Mouse (Mus musculus): ENCODE results near the gene Vmn1r3.
"Not testable (repeated sequence)": the region's sequence is repeated elsewhere in the genome, so short reads cannot be mapped to it uniquely, and the experiment has no call there.

Vmn1r3 gene

GRCm38 (mm10) chr4:3185258-3185657, at the start of gene Vmn1r3:
Gene Vmn1r3 (minus strand): TSS chr4:3185358.
- DNase-seq (ENCODE audit: low spot score) = not testable (repeated sequence)

DNA sequence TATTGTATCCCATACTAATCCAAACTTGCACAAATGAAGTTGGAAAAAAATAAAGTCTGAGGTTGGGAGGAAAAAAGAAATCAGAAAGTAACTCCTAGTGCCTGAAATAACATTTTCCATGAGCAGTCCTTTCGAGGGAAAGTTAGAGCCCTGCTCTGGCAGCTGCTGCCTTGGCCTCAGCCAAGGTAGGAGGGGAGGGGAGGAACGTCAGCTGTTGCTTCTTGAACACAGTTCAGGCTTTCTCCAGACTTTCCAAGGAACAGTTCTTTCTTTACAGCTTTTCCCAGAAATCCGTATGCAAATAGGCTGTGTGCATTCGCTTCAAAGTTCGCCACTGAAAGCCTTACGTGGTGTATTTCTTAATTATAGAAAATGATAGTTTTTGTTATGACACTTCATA, 46.9 kb upstream of the Vmn1r3 start:
- no peak for DNase-seq (ENCODE audit: low spot score)

DNA sequence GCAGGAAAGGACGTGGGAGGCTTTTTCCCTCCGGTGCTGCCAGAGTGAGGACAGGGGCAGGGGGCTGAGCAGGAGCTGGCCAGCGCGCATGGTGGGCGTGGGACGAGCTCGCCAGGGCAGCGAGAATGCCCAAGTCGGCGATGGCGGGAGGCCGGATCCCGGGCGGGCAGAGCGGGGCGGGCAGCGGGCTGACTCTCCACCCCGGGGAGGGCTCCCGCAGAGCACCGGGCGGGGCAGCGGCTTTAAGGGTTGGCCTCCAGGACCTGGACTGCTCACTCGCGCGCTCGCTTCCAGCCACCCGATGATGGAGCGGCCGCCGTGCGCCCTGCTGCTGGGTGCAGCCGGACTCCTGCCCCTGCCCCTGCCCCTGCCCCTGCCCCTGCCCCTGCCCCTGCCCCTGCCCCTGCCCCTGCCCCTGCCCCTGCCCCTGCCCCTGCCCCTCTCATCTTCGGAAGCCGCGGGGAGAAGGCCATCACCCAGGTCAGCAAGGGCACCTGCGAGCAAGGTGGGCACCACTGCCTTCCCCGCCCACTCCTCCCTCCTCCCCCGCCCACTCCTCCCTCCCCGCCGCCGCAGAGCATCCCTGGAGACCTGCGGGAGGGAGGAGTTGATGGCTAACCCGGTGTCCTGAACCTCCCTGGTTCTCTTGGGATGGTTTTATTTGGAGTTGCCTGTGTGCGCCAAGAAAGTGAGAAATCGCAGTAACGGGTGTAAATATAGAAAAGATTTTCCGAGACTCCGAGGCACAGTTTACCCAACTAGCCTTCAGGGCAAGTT, 45.9 kb upstream of the Vmn1r3 start:
- DNase-seq (ENCODE audit: low spot score) = no peak

DNA sequence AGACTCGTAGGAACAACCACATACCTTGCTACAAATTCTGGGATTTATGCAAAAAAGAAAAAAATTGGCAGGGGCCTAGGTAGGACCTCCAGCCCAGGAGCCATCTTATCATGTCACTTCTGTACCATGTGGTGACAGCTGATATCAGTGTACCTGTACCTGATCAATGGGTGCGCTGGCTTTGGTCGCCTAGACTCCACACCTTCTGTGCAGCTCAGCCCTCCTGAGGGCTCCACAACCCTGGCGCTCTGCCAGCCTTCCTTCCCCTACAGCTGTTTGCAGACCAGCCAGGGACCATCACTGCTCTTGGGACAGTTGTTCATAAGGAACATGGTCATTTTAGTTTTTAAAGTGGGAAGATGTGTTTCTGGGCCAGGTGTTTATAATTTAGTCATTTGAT, 44.4 kb upstream of the Vmn1r3 start:
- DNase-seq (ENCODE audit: low spot score) = no peak

- no peak for DNase-seq (ENCODE audit: low spot score)
These were observed 43.3 kb upstream of the Vmn1r3 start for GRCm38 (mm10) chr4:3228476-3228875.

GRCm38 (mm10) chr4:3227751-3228150, 42.6 kb upstream of the Vmn1r3 start:
- peak; percentile 74 for DNase-seq (ENCODE audit: low spot score)

DNA sequence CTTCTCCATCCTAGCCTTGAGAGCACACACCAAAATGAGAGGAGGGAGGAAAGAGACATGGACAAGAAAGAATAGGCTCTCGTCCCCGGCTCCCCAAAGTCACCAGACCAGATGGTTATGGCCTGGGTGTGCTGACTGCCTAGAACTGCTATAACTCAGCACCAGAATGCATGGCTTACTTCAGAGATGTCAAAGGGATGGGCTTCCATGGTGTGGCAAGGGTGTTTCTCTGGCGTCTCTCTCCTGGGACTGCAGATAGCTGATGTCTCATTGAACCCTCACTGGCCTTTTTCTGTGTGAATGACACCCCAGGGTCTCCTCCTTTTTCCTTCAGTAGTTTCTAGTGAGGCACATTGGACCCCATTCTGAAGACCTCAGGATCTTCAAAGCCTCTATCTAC, 41.3 kb upstream of the Vmn1r3 start:
- no peak for DNase-seq (ENCODE audit: low spot score)

DNA sequence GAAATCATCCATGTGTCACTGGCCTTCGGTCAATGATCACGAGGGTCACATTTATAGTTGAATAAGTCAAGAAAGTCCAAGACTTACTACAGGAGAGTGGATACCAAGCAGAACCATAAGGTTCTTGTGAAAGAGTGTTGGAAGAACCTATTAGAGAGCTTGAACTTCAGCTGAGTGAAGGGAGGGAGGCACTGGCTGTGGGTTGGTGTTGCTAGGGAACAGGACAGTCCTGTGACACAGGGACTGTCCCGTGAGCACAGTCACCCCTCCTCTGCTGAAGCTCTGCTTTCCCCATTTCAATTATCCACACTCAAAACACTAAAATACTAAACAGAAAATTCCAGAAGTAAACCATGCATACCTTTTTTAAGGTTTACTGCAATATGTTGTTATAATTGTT, 40.3 kb upstream of the Vmn1r3 start:
- DNase-seq (ENCODE audit: low spot score) = not testable (repeated sequence)

DNA sequence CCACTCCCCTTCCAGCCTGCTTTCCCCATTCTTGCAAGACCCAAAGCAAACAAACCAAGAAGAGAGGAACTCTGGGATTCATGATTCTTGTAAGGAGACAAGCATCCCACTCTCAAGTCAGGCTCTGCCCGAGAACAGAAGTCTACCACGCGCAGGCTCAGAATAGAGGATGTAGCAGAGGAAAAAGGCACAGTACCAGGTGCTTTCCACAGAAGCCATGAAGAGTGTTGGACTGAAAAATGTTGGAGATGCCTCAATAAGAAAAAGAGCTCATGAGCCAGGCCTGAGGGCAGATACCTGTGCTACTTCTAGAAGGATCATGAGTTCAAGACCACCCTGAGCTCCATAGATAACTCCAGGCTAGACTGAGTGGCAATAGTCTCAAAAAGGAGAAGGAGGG, 39.7 kb upstream of the Vmn1r3 start:
- DNase-seq (ENCODE audit: low spot score) = not testable (repeated sequence)

- not testable (repeated sequence) for DNase-seq (ENCODE audit: low spot score)
These were observed 38.5 kb upstream of the Vmn1r3 start for GRCm38 (mm10) chr4:3223483-3224209.

DNA sequence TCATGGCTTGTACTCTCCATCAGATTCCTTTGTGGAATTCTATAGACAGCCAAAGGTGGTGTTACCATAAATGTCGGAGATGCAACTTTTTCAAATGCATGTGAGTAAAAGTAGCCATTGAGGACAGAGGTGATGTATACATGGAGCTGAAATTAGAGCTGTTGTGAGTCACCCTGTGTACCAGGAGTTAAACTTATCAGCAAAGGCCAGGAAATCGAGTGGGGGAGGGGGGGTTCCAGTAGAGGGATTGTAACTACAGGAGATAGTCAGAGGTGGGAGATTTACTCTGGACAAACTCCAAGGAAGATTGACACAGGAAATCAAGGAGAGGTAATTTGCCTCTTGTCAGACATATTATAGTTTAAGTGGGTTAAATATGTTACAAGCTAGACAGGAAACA, 31.2 kb upstream of the Vmn1r3 start:
- not testable (repeated sequence) for DNase-seq (ENCODE audit: low spot score)

DNA sequence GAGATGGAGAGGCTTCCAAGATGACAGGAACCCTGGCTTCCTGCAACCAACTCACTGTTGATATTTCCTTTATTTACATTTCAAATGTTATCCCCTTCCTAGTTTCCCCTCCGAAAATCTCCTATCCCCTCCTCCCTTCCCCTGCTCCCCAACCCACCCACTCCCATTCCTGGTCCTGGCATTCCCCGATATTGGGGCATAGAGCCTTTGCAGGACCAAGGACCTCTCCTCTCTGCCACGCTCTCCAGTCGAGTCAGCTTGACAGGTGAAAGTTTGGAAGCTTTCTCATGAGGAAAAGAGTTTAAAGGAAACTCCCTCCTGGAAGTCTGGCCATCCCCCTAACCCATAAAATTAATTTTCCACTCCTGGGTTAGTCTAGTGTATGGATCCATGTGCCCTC, 28.2 kb upstream of the Vmn1r3 start:
- DNase-seq (ENCODE audit: low spot score) = not testable (repeated sequence)

GRCm38 (mm10) chr4:3209643-3210217, 24.6 kb upstream of the Vmn1r3 start:
- DNase-seq (ENCODE audit: low spot score) = not testable (repeated sequence)

- DNase-seq (ENCODE audit: low spot score) = not testable (repeated sequence)
These were observed 8.2 kb downstream of the Vmn1r3 start for GRCm38 (mm10) chr4:3176746-3177490.

DNA sequence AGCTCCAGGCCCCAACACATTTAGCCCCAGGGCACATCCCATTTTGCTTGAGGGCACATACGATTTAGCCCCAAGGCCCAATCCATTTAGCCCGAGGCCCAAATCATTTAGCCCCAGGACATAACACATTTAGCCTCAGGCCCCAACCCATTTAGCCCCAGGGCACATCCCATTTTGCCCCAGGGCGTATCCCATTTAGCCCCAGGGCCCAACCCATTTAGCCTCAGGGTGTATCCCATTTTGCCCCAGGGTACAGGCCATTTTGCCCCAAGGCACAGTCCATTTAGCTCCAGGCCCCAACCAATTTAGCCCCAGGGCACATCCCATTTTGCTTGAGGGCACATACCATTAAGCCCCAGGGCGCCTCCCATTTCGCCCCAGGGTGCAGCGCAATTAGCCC, 9.0 kb downstream of the Vmn1r3 start:
- not testable (repeated sequence) for DNase-seq (ENCODE audit: low spot score)

- not testable (repeated sequence) for DNase-seq (ENCODE audit: low spot score)
These were observed 9.4 kb downstream of the Vmn1r3 start for GRCm38 (mm10) chr4:3175756-3176155.

GRCm38 (mm10) chr4:3174586-3174985, 10.6 kb downstream of the Vmn1r3 start:
- DNase-seq (ENCODE audit: low spot score) = not testable (repeated sequence)

DNA sequence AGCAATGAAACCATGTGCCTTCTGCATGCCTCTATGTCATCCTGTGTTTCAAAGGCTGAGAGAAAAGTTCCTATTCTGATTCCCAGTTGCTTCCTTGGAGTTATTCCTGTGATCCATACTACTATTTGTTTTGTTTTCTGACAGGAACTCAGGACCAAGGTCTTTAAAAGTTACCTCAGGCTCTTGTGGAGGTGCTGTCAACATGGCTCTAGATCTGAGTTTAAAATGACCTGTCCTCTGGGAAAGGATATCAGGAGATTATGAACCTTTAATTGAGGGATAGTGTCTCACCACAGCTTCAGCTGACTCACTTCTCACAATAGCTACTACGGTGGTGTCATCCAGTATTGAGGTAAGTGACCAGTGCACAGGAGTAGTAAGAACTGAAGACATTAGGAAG, 18.1 kb downstream of the Vmn1r3 start, which contains the start of gene Vmn1r2:
Gene Vmn1r2, plus strand, starts transcription at position 301 of the 400 bp plus-strand sequence.
- DNase-seq (ENCODE audit: low spot score) = not testable (repeated sequence)

GRCm38 (mm10) chr4:3165046-3165445, 20.1 kb downstream of the Vmn1r3 start:
- no peak for DNase-seq (ENCODE audit: low spot score)

DNA sequence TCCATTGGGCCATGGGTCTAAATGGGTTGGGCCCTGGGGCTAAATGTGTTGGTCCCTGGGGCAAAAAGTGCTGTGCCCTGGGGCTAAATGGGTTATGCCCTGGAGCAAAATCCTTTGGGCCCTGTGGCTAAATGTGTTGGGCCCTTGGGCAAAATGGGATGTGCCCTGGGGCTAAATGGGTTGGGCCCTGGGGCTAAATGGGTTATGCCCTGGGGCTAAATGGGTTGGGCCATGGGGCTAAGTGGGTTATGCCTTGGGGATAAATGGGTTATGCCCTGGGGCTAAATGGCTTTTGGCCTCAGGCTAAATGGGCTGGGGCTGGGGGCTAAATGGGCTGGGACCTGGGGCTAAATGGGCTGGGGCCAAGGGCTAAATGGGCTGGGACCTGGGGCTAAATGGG, 20.7 kb downstream of the Vmn1r3 start:
- not testable (repeated sequence) for DNase-seq (ENCODE audit: low spot score)

DNA sequence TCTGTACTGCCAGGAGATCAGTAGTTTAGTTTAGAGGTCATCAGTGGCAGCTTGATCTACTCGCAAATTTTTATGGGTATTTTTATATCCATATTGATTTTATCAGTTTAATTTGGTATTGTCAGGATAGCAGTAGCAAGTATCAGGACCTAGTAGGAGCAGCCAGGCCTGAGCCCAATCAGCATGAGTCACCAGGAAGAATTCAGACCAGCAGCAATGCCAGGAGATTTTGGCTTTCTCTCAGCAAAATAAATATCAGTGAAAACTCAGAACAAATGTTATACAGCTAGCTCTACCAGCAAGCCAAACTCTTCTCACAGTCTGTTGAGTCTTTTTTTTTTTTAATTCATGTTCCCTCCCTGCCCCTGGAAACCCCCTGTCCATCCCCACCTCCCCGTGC, 31.8 kb downstream of the Vmn1r3 start:
- not testable (repeated sequence) for DNase-seq (ENCODE audit: low spot score)

DNA sequence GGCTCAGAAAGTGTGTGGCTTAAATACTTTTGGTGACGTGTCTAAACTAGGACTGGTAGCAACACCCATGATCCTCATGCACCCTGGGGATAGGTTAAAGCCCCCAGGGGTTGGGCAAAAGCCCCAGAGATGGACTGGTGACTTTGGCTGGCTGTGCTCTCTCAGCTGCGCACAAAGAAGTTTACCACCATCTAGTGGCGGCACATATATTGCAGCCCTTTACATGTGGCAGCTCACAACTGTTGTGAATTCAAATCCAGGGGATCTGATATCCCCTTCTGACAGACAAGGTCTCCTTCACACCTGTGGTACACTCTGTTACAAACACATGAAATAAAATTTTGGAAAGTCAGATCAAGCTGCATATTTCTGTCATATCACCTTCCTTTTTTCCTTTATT, 37.2 kb downstream of the Vmn1r3 start:
- not testable (repeated sequence) for DNase-seq (ENCODE audit: low spot score)

All from testis, postnatal 14 days (tissue).